Mouse (Mus musculus) monocyte, adult 2 months (primary cell): ENCODE data around the gene Psmd6.

Experiments used
- DNase-seq, 2 experiments: peaks; one replicate each; pipeline ENCODE4 v3.0.0; 2022; ENCODE audit warnings: low spot score in 2 of 2, low read depth in 1 of 2

Gene Psmd6

DNA sequence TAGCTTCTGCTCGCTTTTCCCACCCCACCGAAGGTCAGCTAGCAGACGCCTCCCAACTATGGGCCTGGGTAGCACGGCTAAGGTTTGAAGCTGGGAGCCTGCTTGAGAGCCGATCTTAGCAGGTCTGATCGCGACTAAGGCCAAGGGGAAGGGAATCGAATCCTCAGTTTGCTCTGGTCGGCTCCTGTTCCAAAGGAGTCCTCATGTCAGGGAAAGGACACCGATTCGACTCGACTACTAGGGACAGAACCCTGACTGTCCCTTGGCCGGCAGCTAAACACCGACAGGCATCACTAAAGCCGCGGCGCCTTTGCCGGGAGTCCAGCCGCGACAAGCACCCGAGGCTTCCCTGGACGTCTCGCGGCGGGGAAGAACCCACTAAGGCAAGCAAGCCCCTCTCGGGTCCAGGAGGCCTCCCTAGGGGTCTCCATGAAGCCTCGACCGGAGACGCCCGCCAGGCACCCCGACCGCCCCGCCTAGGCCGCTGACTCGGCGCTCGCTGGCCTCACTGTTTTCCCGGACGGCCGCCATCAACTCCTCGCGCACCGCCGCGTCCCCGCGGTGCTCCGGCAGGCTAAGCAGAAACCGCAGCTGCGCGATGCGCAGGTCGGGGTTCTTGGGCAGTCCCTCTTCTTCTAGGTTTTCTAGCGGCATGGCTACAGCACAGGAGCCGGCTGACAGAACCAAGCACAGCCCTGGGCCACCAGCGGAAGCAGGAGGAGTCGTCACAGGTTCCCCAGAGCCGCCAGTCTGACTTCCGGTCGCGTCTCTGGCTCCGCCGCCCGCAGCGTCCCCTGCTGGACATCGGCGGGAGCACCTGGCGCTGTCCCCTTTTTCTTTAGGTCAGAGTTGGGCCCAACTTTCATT is at the start of gene Psmd6:
Gene Psmd6, minus strand, starts transcription at position 755 of the 867 bp plus-strand sequence.
- DNase-seq: peak; percentile 60 to 87

DNA sequence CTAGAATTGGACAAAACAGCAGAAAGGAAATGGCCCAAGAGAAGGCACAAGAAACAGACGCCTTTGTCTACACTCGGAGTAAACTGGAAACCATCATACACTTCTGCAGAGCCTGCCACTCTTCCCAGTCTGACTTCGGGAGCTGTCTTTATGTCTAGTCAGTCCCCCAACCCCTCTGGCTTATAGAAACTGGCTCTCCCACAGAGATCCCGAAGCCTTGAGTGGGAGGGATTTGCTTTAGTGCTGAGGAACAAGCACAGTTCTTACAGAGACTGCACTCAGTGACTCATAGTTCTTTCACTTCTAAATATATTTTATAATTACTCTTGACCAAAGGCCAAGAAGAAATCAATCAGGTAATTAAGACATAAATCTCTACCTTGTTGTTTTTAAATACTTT is 10.1 kb downstream of the Psmd6 start:
- DNase-seq: no peak

DNA sequence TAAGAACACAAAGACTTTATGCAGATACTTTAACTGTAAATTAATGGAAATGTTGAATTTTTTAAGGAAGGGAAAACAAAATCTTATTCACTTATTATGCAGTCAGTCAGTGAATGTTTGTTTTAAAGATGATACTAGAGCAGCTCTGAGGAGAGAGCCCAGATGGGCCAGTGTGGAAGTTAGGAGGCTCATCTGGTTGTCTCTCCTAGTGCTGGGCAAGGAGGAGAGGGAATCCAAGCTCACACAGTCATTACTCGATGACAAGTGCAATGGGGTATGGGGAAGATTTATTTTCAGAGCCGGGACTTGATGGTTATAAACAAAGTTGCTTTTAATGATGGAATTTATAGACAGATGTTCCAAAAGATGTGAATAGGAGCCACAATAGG is 15.9 kb downstream of the Psmd6 start:
- no peak for DNase-seq

DNA sequence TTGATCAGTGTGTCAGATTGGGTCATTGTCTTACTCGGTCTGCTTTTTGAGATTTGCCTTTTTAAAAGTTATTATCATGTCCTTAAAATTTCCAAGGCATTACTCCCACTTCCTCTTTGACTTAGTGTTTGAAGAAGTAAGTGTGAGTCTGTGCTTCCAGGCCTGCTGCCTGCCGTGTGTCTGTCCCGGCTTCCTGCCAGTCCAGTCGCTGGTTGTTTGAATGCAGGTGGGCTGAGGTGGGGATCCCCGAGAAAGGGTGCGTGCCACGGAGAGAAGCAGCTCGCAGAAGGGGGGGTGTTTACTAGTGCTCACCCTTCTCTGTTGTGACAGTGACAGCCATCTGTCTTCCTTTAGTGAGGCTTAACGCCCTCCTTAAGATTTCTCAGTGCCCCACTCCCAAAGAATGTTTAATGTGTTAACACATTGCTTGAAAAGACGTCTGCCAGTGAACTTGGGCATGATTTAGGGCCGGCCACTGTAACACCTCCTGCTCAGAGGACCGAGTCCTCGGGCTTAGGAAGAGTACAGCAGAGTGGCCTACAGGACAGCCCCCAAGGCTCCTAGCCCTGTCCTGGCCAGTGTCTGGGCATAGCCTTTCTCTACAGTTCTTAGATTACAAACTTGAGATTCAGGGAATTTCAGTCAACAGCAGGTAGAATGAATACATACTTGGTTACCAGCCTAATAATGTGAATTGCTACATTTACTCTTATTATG is 16.4 kb downstream of the Psmd6 start:
- DNase-seq: no peak

DNA sequence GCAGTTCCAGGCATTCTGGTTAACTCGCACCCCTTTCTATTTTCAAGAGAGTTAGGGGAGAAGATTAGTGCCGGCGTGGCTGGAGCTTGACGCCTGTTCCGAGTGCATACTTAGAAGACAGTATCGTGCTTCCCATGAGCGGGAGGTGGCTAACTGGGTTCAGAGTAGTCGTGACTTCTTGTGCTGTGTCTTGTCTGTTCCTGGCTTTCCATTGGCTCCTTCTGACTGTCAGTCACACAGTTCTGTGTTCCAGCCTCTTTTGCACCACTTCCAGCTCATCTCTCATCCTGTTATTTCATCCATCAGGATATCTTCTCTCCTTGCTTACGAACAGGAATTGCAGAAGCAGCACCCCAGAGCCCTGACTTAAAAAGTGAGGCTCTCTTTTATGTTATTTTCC is 19.5 kb downstream of the Psmd6 start:
- DNase-seq: no peak

DNA sequence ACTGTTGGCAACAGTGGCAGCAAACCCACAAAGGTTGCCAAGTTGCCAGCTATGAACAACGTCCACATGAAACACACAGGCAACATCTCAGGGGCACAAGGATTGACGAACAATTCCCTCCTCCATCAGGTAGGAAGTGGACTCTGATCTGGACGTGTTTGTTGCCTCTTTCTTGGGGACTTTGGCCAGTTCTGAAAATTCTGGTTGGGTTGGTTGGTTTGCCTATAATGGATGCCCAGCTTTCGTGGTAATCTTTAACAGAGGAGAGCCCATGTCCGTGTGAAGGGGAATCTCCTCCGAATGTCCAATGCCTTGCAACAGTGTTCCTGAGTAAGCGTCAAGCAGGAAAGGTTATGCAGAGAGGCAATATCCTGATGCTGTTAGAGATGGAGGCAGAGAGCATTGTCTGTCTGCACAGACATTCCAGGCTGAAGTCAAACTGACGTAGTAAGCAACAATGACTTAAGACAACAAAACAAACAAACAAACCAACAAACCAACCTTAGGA is 20.0 kb downstream of the Psmd6 start:
- DNase-seq: no peak

DNA sequence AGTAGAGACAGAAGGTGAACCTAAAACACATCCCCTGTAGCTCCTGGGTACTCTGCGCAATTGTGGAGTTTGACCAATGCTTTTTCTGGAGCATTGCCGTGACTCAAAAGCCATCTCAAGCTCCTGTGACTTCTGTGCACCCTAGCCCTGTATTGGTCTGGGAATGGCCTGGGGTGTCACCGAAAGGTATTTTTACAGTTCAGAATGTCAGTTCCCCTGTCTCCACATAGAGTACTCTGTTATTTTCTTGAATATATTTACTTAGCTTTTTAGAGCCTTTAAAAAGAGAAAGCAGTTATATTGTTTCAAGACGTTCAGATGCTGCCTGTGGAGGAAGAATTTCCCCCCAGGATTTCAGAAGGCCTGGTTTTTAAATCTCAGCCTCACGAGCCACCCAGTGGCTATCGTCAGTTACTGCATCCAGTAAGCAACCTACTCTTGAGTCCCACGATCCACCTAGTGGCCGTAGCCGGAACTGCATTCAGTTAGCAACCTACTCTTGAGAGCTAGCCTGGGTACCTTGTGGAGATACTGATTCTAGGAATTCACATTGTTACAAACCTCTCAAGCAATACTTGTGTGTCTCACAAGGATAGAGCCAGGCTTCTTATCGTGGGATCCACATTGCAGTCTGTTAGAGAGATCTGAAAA is 22.3 kb downstream of the Psmd6 start:
- DNase-seq: peak; percentile 58 to 78

DNA sequence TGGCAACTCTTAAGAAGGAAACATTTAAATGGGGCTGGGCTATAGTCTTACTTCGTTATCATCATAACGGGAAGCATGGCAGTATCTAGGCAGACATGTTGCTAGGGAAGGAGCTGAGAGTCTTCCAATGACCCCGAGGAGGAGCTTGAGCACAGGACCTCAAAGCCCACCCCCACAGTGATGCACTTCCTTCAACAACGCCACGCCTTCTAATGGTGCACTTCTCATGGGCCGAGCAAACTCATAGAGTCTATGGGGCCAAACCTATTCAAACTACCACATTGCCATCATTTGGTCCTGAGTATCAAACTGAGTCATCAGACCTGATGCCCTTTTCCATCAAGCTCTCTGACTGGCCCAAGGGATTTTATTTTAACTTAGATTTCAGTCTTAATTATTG is 30.2 kb downstream of the Psmd6 start:
- no peak for DNase-seq

DNA sequence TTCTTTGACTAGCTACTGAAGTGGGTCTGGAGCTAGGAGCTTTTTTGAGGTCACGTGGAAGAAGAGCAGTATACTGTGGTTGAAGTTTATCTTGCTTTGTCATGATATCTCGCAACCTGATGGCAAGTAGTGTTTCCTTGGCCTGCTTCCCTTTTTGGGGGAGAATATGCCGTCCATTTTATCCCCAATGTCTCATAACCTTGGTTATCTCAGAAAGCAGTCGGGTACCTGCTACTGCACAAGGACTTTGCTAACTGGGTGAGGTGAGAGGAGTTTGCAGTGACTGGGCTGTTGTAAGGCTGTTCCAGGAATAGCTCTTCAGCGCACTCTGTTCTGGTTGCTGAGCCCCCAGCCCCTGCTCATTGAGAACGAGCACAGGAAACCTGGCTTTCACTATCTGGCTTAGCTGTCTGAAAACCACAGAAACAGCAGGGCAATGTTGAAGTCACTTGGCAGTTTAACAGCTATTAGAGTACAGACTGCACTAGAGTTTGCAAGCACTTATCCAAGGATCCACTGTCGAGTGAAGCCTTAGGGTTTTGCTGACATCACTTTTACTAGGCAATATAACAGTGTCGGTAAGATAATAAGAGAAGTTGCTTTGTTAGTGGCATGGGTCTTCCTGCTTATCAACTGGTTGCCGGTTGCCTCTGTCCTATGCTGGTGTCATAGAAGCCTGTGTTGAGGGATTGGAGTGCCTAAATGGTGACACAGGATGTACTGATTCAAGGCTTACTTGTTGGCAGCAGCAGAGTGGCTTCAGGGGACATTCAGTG is 32.6 kb downstream of the Psmd6 start:
- no peak for DNase-seq

DNA sequence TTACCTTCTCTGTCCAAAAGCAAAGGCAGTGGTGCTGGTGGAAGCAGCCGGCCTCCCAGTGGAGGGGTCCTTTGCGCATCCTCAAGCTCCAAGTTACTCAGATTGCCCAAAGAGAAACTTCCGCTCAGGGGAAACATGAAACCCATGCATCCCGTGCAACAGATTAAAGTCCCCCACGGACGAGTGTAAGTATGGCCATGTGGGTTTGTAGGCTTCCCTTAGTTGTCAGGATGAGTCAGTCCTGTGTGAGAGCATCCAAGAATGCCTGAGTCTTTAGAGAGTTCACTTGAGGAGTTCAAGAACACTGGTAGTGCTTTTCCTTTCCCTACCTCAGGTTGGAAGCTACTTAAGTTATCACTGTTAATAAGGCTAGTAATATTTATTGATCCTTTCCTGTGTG is 33.4 kb downstream of the Psmd6 start:
- no peak for DNase-seq

DNA sequence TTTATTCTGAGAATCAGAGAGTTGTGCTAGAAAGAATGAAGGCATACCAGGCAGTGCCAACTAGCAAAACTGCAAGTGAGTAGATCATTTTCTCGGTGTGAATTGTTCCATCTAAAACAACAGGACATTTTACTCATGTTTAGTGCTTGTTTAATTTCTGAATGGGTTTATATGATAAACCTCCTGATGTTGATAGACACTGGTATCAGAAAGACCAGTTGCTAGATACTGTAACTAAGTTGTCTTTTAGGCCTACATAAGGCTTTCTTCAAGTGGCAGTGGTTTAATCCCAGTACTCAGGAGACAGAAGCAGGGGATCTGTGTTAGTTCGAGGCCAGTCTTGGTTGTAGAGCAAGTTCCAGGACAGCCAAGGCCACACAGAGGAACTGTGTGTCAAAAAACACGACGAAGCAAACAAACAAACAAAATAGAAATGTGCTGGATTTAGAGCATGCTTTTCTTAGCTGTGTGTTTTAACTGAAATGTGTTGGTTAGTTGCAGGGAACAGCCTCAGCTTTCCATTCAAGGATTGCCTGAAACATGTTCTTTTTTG is 34.0 kb downstream of the Psmd6 start:
- no peak for DNase-seq

DNA sequence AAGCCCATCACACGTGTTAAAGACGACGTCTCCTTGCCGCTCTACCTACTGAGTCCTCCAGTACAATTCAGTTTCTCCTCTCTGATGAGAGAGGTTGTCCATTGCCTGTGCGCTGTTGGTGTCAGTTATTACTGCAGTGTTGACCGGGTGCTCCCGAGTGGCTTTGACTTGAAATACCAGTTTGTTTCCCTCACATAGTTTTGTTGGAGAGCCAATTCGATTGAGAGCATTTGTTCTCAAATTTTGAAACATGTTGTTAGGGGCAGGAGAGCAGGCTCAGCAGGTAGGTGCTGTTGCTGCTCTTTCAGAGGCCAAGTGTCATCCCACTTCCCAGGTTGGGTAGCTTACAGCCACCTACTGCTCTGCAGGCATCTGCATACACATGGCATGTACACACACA is 37.0 kb downstream of the Psmd6 start:
- DNase-seq: no peak

DNA sequence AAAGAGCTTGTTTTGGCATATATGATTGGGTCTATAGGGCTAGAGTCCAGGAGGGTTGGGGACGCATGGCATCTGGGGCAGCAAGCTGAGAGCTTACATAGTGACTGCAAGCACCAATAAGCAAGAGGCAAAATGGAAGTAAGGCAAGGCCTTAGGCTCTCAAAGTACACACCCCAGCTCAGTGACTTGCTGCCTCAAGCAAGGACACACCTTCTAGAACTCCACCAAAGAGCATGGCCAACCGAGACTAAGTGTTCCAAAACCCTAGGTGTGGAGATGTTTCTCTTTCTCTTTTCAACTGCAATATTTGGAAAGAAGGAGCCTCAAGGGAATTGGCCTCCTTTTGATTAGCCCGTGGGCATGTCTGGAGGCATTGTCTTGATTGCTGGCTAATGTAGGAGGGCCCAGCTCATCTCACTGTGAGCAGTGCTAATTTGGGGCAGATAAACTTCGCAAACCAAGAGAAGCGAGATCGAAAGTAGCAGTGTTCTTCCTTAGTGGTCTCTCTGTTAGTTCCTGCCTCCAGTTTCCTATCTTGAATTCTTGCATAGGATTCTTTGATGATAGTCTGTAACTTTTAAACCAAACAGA is 40.1 kb downstream of the Psmd6 start:
- no peak for DNase-seq

DNA sequence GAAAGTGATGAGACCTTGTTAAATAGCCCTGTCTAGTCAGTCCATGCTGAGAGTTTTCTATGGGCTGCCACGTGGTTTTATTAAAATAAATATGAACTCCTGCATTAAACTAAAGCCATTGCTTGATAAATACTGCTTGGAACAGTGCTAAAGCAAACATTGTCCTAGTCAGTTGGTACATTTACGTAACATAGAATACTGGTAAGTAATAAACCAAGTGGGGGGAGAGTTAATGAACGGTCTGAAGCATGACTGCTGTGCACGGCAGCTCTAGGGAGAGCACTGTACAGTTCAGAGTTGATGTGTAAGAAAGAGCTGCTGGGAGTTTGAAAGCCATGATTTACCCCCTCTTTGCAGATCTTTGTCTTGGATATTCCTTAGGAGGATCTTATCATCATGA is 49.3 kb downstream of the Psmd6 start:
- no peak for DNase-seq

DNA sequence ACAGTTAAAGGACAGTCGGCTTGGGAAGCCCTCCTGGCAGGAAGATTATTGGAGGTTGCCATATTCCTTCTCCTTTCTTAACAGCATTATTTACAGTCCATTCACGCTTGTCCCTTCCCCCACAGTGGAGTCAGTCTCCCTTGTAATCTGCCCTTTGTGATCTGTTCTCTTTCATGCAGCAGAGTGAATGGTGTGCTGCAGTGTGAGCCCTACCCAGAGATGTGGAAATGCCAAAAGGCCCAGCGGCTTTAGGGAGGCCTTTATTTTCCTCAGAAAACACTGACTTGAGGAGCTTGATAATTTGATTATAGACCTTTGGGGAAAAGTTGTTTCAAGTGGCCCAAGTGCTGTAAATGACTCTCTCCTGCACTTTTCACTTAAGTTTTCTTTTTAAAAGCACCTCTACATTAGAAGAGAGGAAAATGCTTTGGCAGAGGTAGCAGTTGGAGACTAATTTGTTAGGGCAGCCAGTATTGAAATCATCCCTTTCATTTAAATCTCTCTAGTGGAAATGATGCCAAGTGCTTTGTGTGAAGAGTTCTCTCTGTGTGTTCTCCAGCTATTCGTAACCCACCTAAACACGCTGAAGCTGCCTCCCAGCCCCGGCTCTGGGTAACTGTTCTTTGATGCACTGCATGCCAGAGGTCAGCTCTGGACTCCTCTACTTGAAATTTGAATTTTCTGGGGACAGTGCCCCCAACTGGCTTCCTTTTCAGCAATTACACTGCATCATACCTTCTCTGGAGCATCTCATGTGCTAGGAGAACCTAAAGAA is 50.1 kb downstream of the Psmd6 start:
- no peak for DNase-seq

DNA sequence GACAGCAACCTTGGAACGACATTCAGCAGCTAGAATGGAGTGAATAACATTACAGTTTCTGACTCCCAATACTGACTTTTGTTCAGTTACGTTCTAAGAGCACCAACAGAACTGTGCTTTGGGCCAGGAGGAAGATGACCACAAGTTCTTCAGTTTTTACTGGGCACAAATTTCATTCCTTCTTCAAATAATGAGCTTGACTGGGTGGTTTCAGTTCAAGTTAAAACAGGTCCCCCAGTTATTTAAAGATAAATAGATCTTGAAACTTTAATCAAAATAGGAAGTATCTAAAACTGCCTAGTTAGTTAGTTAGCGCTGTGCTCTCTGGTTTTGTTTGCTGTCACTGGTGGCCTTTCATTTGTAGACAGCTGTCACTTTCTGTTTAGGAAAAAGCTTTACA is 52.2 kb downstream of the Psmd6 start:
- no peak for DNase-seq

DNA sequence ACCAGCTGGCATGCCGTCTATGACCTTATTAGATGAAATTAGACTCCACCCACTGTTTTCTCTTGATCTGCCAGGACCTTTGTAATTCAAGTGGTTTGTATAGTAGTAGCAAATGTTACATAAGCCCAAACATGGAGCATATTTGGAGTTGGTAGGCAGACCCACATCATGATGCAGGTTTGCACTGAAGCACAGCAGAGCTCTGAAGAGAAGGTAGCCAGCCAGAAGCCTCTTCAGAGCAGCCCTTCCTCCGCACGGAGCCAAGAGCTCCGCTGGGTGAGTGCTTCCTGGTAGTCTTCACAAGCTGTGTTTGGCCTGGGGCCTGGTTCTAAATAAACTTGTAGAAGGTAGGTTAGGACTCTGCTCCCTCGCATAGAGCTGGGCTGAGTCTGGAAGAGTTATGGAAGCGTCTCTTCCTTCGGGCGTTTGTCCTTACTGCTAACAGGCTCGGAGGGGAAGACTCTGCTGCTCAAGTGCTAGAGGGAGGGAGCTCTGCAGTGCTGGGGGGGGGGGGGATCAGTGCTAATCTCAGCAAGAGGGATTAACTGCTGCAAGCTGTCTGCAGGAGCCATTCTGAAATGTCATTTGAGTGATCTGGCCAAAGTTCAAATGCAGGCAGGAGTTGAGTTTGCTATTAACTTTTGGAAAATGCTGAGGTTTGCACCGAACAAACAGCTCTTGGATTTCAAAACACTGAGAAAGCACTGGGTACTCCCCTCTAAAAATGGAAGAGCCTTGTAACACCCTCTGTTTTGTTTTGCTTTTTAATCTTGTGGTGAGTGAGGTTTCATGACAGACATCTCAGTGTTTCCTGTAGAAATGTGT is 52.9 kb downstream of the Psmd6 start:
- DNase-seq: no peak

DNA sequence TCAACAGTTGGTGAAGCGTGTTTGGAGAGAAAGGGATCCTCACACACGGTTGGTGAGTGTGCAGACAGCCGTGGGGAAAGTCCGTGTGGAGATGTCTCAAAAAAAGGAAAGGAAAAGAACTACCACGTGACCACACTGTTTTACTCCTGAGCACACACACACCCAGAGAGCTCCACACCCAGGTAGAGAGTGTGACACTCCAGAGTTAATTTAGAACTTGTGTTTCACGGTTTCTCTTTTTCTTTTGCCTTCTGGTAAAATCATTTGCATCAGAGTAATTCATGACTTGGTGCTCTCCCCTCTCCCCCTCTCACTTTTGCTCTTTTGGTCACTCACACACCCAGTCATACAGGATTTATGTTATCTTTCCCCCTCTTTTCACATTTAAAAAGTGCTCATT is 54.5 kb downstream of the Psmd6 start:
- no peak for DNase-seq

DNA sequence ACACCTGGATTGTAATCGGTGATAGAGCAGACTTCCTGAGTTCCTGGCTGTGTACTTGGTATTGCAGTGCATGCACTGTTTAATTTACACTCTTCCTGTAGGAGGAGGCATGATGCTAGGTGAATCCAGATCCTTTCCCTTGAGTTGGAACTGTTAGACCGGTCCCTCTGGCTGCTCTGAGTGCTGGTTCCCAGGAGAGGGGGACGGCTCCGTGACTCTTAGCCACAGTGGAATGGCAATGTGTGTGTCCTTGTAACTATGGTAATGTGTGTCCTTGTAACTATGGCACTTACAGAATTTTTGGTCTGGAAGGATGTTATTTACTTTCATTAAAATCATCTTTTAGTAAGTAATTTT is 55.7 kb downstream of the Psmd6 start:
- no peak for DNase-seq
